In genomic region chr9:14215171-14215782, GRCm38 (mm10) we compare ENCODE assay signal across 11 mouse cellular contexts. TPM values are rescaled to one million over a fixed set of nuclear protein-coding genes. Genes with fewer than 3 reads are reported as not detected.
A peak's percentile ranks its signal among the peaks of the same experiment; 100 is the strongest.
DNase-seq lines count a peak whose midpoint lies in the region; ATAC-seq and TF ChIP-seq lines count a peak whose summit lies in the region.
"Had no signal": no experiment of that assay in that cellular context is flagged by ENCODE, and none has a peak within 500 bp of the region (broad histone marks: within the 10 kb centered on the region; RNA-seq: fewer than 3 reads in every experiment).

No protein-coding gene starts in this region.

- no peak for TF ChIP-seq CTCF in lung, postnatal 0 days (IDR thresholded peaks at IDR 0.05)
- no peak for TF ChIP-seq CTCF in hindbrain, postnatal 0 days (IDR thresholded peaks at IDR 0.05; ENCODE audit: low read depth)

- no peaks in the 10 kb centered on the region for H3K9me3 ChIP-seq in lung, postnatal 0 days (ENCODE audit: low read length)
- H3K9me3 ChIP-seq in forebrain, embryonic 16.5 days (ENCODE audit: control insufficient read depth, low read length): no peaks in the 10 kb centered on the region
- H3K9me3 ChIP-seq in hindbrain, postnatal 0 days (ENCODE audit: low read length): no peaks in the 10 kb centered on the region
- H3K9me3 ChIP-seq: embryonic facial prominence, embryonic 12.5 days; heart, embryonic 13.5 days had no signal

- H3K27me3 ChIP-seq in lung, postnatal 0 days (replicated peaks; ENCODE audit: insufficient read depth, low read length): no peaks in the 10 kb centered on the region
- no peaks in the 10 kb centered on the region for H3K27me3 ChIP-seq in forebrain, embryonic 16.5 days (replicated peaks; ENCODE audit: control insufficient read depth, insufficient read depth, low read length)
- no peaks in the 10 kb centered on the region for H3K27me3 ChIP-seq in hindbrain, postnatal 0 days (ENCODE audit: insufficient read depth, low read length)
- H3K27me3 ChIP-seq: embryonic facial prominence, embryonic 12.5 days; heart, embryonic 13.5 days had no signal

- no peaks in the 10 kb centered on the region for H3K36me3 ChIP-seq in lung, postnatal 0 days (ENCODE audit: insufficient read depth, low read length)
- H3K36me3 ChIP-seq in forebrain, embryonic 16.5 days (ENCODE audit: control insufficient read depth, insufficient read depth): no peaks in the 10 kb centered on the region
- no peaks in the 10 kb centered on the region for H3K36me3 ChIP-seq in hindbrain, postnatal 0 days (ENCODE audit: insufficient read depth, low read length)
- H3K36me3 ChIP-seq: embryonic facial prominence, embryonic 12.5 days; heart, embryonic 13.5 days had no signal

- H3K4me2 ChIP-seq in lung, postnatal 0 days (replicated peaks; ENCODE audit: low read depth, low read length): no peak overlapping the region
- no peak overlapping the region for H3K4me2 ChIP-seq in forebrain, embryonic 16.5 days (ENCODE audit: low read length)
- H3K4me2 ChIP-seq in hindbrain, postnatal 0 days (ENCODE audit: low read depth, low read length): no peak overlapping the region
- H3K4me2 ChIP-seq: embryonic facial prominence, embryonic 12.5 days; heart, embryonic 13.5 days had no signal

- no peak overlapping the region for H3K27ac ChIP-seq in lung, postnatal 0 days (ENCODE audit: low read length)
- H3K27ac ChIP-seq in forebrain, embryonic 16.5 days (ENCODE audit: low read length): no peak overlapping the region
- no peak overlapping the region for H3K27ac ChIP-seq in hindbrain, postnatal 0 days
- H3K27ac ChIP-seq: embryonic facial prominence, embryonic 12.5 days; heart, embryonic 13.5 days had no signal

- TF ChIP-seq EP300 in lung, postnatal 0 days (IDR thresholded peaks at IDR 0.05): no peak; the same call in 1 of the 2 replicates

- peak; percentile 23 to 43 for DNase-seq in heart, adult 18-20 months
- DNase-seq in heart, postnatal 25 days (ENCODE audit: low spot score): no peak
- DNase-seq in A20 (ENCODE audit: low read depth, low spot score): peak; percentile 67
- DNase-seq in gonadal fat pad, adult 2 months (ENCODE audit: low read depth): peak; percentile 100
- peak; percentile 84 for DNase-seq in lung, postnatal 0 days (ENCODE audit: low spot score)
- no peak for DNase-seq in left cerebral cortex, adult 18-20 months (ENCODE audit: low spot score in 2 of 2)
- no peak for DNase-seq in hindbrain, postnatal 0 days (ENCODE audit: low spot score)
- DNase-seq: right cerebral cortex, postnatal 25 days had no signal

- no peaks in the 10 kb centered on the region; the same call in 1 of the 2 replicates for H3K4me1 ChIP-seq in lung, postnatal 0 days (ENCODE audit: insufficient read depth, low read depth, low read length)
- no peaks in the 10 kb centered on the region for H3K4me1 ChIP-seq in forebrain, embryonic 16.5 days (replicated peaks; ENCODE audit: control insufficient read depth, insufficient read depth, low read length)
- no peaks in the 10 kb centered on the region for H3K4me1 ChIP-seq in hindbrain, postnatal 0 days (ENCODE audit: insufficient read depth, low read length)
- H3K4me1 ChIP-seq: heart, embryonic 13.5 days had no signal

- intact Hi-C loops in heart, postnatal 25 days (cut with DNase I): no loop called here

- peak; percentile 74 for ATAC-seq in lung, postnatal 0 days
- ATAC-seq in forebrain, embryonic 16.5 days: no peak
- ATAC-seq in hindbrain, postnatal 0 days: no peak

- no peak overlapping the region for H3K4me3 ChIP-seq in lung, postnatal 0 days (ENCODE audit: low read depth, low read length)
- no peak overlapping the region for H3K4me3 ChIP-seq in forebrain, embryonic 16.5 days (replicated peaks; ENCODE audit: low read length)
- no peak overlapping the region for H3K4me3 ChIP-seq in hindbrain, postnatal 0 days (ENCODE audit: low read length)
- H3K4me3 ChIP-seq: embryonic facial prominence, embryonic 12.5 days; heart, embryonic 13.5 days had no signal

- 45% methylated on average over 5 of the region's 5 CpGs for WGBS in lung, postnatal 0 days
- WGBS in forebrain, embryonic 16.5 days: 55% methylated on average over 5 of the region's 5 CpGs
- WGBS in hindbrain, postnatal 0 days: 50% methylated on average over 5 of the region's 5 CpGs

- no peak overlapping the region for H3K9ac ChIP-seq in lung, postnatal 0 days (replicated peaks; ENCODE audit: low read depth)
- no peak overlapping the region for H3K9ac ChIP-seq in forebrain, embryonic 16.5 days (replicated peaks; ENCODE audit: low read depth, low read length)
- H3K9ac ChIP-seq in hindbrain, postnatal 0 days (replicated peaks; ENCODE audit: low read length): no peak overlapping the region
- H3K9ac ChIP-seq: embryonic facial prominence, embryonic 12.5 days; heart, embryonic 13.5 days had no signal

RNA-seq across cellular contexts. Expression of gene Sesn3, which starts 59.6 kb away (rescaled TPM):
- 10 to 100 TPM; 21.4 to 25.5 TPM for total RNA-seq in heart, adult 18-20 months (2021)
- total RNA-seq in heart, postnatal 25 days (2021): 10 to 100 TPM; 23.3 to 24.6 TPM
- polyA plus RNA-seq in gonadal fat pad, adult 2 months (2012; rRNA removed): 7.4 and 12.3 TPM in 2 replicates
- 6.0 and 6.7 TPM in 2 replicates for polyA plus RNA-seq in lung, postnatal 0 days (2015; fragmentation: Nextera tagmentation; extraction: Ambion mirVana)
- 9.6 and 11.5 TPM in 2 replicates for polyA plus RNA-seq in forebrain, embryonic 16.5 days (2015; fragmentation: Nextera tagmentation; extraction: Ambion mirVana)
- total RNA-seq in left cerebral cortex, adult 18-20 months (2021): 100 to 1,000 TPM; 109 to 141 TPM
- 49.3 and 54.2 TPM in 2 replicates for total RNA-seq in hindbrain, postnatal 0 days (2014; rRNA removed)
- polyA plus RNA-seq in hindbrain, postnatal 0 days (2015; fragmentation: Nextera tagmentation; extraction: Ambion mirVana): 24.0 and 24.1 TPM in 2 replicates

Comparison
In these comparisons a context has a peak if more than half of its experiments do, and no peak if none do; other contexts are left out.
1. DNase-seq: peak in heart, adult 18-20 months (2 of 2), A20 (single experiment), gonadal fat pad, adult 2 months (single experiment) and lung, postnatal 0 days (single experiment); none in heart, postnatal 25 days (single experiment), left cerebral cortex, adult 18-20 months (0 of 2) and hindbrain, postnatal 0 days (single experiment).